Mouse (Mus musculus): ENCODE measurements around the gene Gm20388. TPM values are rescaled to one million over a fixed set of nuclear protein-coding genes. Genes with fewer than 3 reads are reported as not detected.

Gm20388 gene
- total RNA-seq, 2 experiments from 2014 or later = 1.3 to 8.5 TPM

GRCm38 (mm10) chr8:120039313-120039919 is 128.8 kb downstream of the Gm20388 start:
- DNase-seq (ENCODE audit: low spot score in 2 of 2) = no peak

GRCm38 (mm10) chr8:120040861-120041260 is 130.2 kb downstream of the Gm20388 start:
- DNase-seq (ENCODE audit: low spot score in 2 of 2) = no peak

DNA sequence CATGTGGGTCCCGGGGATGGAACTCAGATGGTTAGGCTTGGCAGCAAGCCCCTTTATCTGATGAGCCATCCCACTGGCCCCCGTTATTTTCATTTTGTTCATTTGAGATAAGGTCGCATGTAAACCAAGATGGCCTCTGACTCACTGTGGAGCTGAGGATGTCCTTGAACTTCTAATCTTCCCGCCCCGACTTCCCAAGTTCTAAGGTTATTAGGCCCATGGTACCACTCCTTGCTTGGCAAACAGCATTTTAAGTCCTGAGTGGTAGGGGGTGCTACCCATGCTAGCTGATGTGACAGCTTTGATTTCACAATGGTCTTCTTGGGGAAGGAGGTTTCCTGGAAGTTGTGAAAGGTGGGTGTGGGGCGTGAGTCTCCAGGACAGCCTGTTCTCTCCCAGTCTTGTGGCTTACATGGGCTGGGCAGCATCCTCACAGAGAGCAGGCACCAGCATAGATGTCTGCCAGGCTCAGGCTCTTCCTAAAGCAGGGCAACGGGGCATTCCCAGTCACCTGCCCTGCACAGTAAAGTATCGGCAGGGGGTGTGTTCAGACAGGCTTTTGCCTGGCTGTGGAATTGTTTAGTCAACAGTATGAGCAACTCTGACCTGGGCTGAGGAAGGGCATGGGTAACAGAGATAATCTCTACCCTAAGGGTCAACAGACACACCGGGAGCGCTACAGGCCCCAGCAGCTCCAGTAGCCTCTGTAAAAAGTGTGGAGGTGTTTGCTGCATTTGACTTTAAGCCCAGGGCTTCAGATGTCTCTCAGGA is 132.1 kb downstream of the Gm20388 start:
- no peak for DNase-seq (ENCODE audit: low spot score in 2 of 2)

DNA sequence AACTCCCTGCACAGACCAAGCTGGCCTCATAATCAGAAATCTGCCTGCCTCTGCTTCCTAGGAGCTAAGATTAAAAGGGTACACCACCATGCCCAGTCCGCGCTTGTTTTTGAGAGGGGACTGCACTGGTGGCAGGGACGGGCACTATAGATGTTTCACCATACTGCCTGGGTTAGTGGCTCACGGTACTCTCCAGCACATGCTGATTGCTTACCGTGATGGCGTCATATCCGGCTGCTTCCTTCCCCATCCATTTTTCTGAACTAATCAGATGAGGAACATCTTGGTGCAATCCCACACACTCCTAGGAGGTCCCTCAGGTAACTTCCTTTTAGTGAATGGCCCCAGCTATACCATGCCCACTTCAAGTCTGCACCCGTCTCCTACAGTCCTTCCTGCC is 134.3 kb downstream of the Gm20388 start:
- DNase-seq (ENCODE audit: low spot score in 2 of 2) = no peak

DNA sequence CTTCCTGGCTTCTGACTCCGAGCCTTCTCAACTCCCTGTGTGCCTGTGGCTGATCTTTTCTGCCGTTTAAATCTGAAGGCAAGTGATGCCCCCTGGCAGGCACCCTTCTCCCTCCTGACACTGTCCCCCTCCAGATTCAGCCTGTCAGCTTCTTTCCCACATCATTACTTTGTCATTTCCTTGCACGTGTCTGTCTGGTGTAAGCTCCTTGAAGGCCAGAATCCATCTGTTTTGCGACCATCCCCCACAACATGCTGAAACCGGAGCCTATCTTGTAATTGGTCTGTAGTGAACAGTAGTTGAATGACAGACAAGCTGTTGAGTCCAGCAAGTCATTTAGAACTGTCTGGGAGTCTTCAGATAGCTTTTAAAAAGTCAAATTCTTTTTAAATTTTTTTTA is 134.8 kb downstream of the Gm20388 start:
- no peak for DNase-seq (ENCODE audit: low spot score in 2 of 2)

DNA sequence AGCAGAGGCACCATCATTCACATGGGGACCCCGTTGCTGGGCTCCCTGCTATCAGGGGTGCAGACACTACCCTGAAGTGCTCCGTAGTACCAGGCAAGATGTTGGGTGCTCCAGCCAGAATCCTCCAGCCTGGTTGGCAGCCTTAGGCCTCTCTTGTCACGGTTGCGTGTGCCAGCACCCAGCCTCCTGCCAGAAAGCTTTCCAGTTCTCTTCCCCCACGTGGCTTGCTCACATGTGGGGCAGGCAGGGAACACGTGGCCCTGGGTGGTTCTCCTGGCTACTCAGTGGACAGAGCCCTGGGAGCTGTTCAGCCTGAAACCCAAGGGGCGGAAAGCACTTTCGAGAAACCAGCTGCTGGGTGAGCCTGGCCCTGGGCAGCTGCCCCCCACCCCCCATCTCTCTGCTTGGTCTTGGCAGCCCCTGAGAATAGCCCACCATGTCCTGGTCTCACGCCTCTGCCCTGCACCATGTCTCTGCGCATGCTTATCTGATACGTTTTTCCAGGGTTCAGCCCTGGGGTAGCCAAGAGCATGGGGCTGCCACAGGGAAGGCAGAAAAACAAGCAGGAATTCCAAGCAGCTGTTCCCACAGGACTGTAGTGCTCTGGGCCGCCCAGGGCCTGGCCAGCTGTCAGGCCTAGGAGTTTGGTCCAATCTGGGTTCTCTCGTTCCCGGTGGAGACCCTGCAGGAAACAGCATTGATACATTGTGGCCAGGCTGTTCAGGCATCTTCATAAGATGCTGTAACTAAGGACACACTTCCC is 135.8 kb downstream of the Gm20388 start:
- DNase-seq (ENCODE audit: low spot score in 2 of 2) = peak; percentile 57 to 69

- no peak for DNase-seq (ENCODE audit: low spot score in 2 of 2)
Observed at GRCm38 (mm10) chr8:120049949-120050348, 139.3 kb downstream of the Gm20388 start.

GRCm38 (mm10) chr8:120050376-120050775 is 139.7 kb downstream of the Gm20388 start:
- DNase-seq (ENCODE audit: low spot score in 2 of 2) = no peak

DNA sequence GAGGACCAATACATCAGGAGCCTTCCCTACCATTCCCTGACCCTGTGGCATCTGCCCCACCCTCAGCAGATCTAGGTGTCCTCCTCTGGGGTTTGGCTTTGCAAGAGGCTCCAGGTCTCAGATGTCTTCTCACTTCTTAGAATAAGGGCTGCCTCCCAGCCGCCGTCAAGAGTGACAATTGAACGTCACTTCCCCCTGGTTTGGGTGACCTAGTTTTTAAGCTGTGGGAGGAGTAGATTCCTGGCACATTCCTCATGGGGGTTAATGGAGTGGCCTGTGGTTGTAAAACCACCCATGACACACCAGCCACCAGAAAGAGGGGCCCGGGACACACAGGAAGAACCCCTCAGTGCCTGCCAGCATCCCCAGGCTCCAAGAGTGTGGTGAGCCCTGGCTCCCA is 140.4 kb downstream of the Gm20388 start:
- no peak for DNase-seq (ENCODE audit: low spot score in 2 of 2)

- no peak for DNase-seq (ENCODE audit: low spot score in 2 of 2)
Observed at GRCm38 (mm10) chr8:120051908-120052307, 141.3 kb downstream of the Gm20388 start.

DNA sequence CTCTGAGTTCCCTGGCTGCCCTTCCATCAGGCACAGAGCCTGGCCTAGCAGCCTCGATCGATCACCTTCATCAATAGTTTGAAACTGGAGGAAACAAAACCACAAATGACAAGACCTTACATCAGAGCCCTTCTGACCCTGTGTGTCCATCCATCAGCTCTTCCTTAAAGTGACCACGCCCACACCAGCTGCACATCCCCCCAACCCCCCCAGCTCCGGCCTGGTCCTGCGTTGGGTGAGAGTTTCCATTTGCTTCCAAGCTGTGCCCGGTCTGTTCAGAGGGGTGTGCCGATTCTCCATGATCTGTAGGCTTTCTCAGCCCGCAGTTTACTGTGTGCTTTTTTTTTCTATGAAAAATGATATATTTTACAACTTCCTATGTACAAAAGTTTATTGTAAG is 141.7 kb downstream of the Gm20388 start:
- DNase-seq (ENCODE audit: low spot score in 2 of 2) = no peak

DNA sequence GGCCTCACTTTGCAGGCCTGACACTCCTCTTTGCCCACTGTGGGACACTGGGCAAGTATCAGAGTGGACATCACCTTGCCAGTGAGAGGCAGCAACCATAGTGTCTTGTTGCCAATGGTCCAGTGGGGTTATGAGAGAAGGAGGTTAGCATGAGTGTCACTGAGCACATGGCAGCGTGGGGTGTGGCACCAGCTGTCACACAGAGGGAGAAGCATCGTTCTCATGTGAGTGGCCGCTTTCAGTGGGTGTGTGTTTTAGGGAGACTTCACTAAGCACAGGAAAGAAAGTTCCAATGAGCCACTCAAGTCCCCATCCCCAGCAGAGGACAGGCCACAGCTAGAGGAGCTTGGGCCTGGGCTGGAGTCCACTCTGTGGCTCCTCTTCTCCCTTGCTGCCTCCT is 144.2 kb downstream of the Gm20388 start:
- no peak for DNase-seq (ENCODE audit: low spot score in 2 of 2)

GRCm38 (mm10) chr8:120057078-120057477 is 146.4 kb downstream of the Gm20388 start:
- no peak for DNase-seq (ENCODE audit: low spot score in 2 of 2)

DNA sequence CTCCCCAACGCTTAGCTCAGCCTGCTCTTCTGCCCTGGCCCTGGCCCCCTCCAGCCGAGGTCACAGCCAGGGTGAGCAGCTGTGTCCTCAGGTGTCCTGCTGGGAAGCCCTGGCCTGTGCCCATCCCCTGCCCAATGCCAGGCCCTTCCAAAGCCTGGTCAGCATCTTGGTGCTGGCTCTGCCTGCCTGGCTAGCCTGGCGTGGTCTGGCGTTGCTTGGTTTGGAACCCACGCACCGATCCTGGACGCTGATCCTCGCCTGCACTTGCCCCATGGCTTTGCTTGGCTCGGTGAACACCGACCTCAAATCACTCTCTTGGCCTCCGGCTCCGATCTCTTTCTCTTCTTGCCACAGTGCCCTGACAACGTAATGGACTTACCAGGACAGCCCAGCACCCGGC is 152.1 kb downstream of the Gm20388 start:
- DNase-seq (ENCODE audit: low spot score in 2 of 2) = no peak

DNA sequence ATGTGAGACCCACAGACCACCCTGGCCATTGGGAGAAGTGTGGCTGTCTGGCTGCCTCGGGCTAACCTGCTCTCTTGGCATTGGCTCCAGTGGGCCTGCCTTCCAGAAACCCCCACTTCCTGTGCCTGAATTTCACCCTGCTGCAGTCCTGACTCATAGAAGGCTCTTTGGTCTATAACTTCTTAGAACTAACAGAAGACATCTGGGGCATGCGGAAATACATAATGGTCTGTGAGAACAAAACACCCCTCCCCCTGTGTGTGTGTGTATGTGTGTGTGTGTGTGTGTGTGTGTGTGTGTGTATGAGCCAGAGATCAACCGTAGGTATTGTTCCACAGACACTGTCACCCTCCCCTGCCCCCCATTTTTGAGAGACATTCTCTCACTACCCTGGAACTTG is 152.7 kb downstream of the Gm20388 start:
- DNase-seq (ENCODE audit: low spot score in 2 of 2) = no peak

- no peak for DNase-seq (ENCODE audit: low spot score in 2 of 2)
Observed at GRCm38 (mm10) chr8:120065611-120066010, 155.0 kb downstream of the Gm20388 start.

DNA sequence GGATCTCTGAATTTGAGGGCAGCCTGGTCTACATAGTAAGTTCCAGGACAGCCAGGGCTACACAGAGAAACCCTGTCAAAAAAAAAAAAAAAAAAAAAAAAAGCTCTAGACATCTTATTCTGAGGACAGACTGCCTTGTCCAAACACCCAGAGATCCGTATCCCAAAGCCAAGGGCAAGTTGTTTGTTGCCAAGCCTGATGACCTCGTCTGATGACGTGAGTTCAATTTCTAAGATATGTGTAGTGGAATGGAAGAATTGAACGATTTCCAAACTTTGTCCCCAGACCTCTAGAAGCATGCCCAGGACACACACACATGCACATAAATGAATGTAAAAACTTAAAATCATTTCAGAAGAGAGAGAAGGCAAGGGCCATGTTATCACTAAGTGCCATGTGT is 155.6 kb downstream of the Gm20388 start:
- DNase-seq (ENCODE audit: low spot score in 2 of 2) = no peak

- DNase-seq (ENCODE audit: low spot score in 2 of 2) = no peak
Observed at GRCm38 (mm10) chr8:120067936-120068668, 157.5 kb downstream of the Gm20388 start.

- DNase-seq (ENCODE audit: low spot score in 2 of 2) = peak; percentile 83 to 86
Observed at GRCm38 (mm10) chr8:120071684-120072083, 161.0 kb downstream of the Gm20388 start.

DNA sequence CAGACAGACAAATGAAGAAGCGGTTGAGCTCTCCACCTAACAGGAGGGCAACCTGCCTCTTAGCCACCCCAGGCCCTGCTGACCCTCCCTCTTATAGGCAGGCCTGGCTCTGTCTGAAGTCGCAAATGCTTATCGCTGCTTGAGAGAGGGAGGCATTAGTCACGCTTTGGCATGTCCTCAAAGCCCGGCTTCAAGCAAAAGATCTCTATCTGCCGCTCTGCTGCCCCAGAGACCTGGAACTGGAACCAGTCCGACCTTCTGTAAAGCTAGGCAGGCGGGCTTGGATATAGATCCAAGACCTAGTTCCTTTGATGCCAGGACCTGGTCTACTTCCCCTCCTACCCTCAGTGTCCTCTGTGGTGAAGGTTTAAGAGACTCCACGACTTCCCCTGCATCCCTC is 161.6 kb downstream of the Gm20388 start:
- DNase-seq (ENCODE audit: low spot score in 2 of 2) = peak; percentile 41 to 48

GRCm38 (mm10) chr8:120072827-120073226 is 162.2 kb downstream of the Gm20388 start:
- no peak for DNase-seq (ENCODE audit: low spot score in 2 of 2)

Measured in adrenal gland, adult 18-20 months (tissue).